Mouse (Mus musculus): Measurements from ENCODE around the gene Sez6. TPM values are rescaled to one million over a fixed set of nuclear protein-coding genes. Genes with fewer than 3 reads are reported as not detected.
A peak's percentile ranks its signal among the peaks of the same experiment; 100 is the strongest.

Gene Sez6
- total RNA-seq (2021): 1 to 10 TPM; 3.9 to 6.0 TPM
- long read RNA-seq, experiment 1, partial matches to known transcripts: 4 of 5 reads
- long read RNA-seq, experiment 1, other reads (novel, unspliced or antisense): 1 of 5 reads
- long read RNA-seq, experiment 2, partial matches to known transcripts: 1 of 1 reads
- long read RNA-seq, experiment 2, other reads (novel, unspliced or antisense): 0 of 1 reads

GRCm38 (mm10) chr11:77930751-77931540, at the start of gene Sez6:
Gene Sez6 (plus strand): TSS chr11:77930800.
- peak; percentile 64 to 74 for DNase-seq (ENCODE audit: low spot score in 2 of 2)

- no peak for DNase-seq (ENCODE audit: low spot score in 2 of 2)
Measured at GRCm38 (mm10) chr11:77884524-77885245, 45.9 kb upstream of the Sez6 start.

GRCm38 (mm10) chr11:77885246-77885575, 45.4 kb upstream of the Sez6 start:
- DNase-seq (ENCODE audit: low spot score in 2 of 2): no peak

GRCm38 (mm10) chr11:77887373-77887960, 43.1 kb upstream of the Sez6 start:
- no peak for DNase-seq (ENCODE audit: low spot score in 2 of 2)

- DNase-seq (ENCODE audit: low spot score in 2 of 2): no peak
Measured at GRCm38 (mm10) chr11:77888846-77889245, 41.8 kb upstream of the Sez6 start.

- DNase-seq (ENCODE audit: low spot score in 2 of 2): no peak
Measured at GRCm38 (mm10) chr11:77889484-77889883, 41.1 kb upstream of the Sez6 start.

GRCm38 (mm10) chr11:77890648-77891258, 39.8 kb upstream of the Sez6 start:
- no peak for DNase-seq (ENCODE audit: low spot score in 2 of 2)

- no peak for DNase-seq (ENCODE audit: low spot score in 2 of 2)
Measured at GRCm38 (mm10) chr11:77892883-77893282, 37.7 kb upstream of the Sez6 start.

GRCm38 (mm10) chr11:77893283-77893682, 37.3 kb upstream of the Sez6 start:
- DNase-seq (ENCODE audit: low spot score in 2 of 2): no peak

GRCm38 (mm10) chr11:77893787-77894718, 36.5 kb upstream of the Sez6 start, which contains the start of gene Pipox:
Gene Pipox (minus strand): TSS chr11:77894096.
- peak; percentile 76 to 91 for DNase-seq (ENCODE audit: low spot score in 2 of 2)

- no peak for DNase-seq (ENCODE audit: low spot score in 2 of 2)
Measured at GRCm38 (mm10) chr11:77894967-77895366, 35.6 kb upstream of the Sez6 start.

- DNase-seq (ENCODE audit: low spot score in 2 of 2): no peak
Measured at GRCm38 (mm10) chr11:77896011-77896410, 34.6 kb upstream of the Sez6 start.

- DNase-seq (ENCODE audit: low spot score in 2 of 2): no peak
Measured at GRCm38 (mm10) chr11:77896480-77896819, 34.1 kb upstream of the Sez6 start.

- DNase-seq (ENCODE audit: low spot score in 2 of 2): no peak
Measured at GRCm38 (mm10) chr11:77896820-77897805, 33.5 kb upstream of the Sez6 start.

- no peak for DNase-seq (ENCODE audit: low spot score in 2 of 2)
Measured at GRCm38 (mm10) chr11:77900187-77900586, 30.4 kb upstream of the Sez6 start.

- no peak for DNase-seq (ENCODE audit: low spot score in 2 of 2)
Measured at GRCm38 (mm10) chr11:77900696-77901095, 29.9 kb upstream of the Sez6 start.

GRCm38 (mm10) chr11:77901366-77901765, 29.2 kb upstream of the Sez6 start:
- no peak for DNase-seq (ENCODE audit: low spot score in 2 of 2)

GRCm38 (mm10) chr11:77901775-77902355, 28.7 kb upstream of the Sez6 start:
- DNase-seq (ENCODE audit: low spot score in 2 of 2): no peak

GRCm38 (mm10) chr11:77903761-77904160, 26.8 kb upstream of the Sez6 start:
- no peak for DNase-seq (ENCODE audit: low spot score in 2 of 2)

All from adrenal gland, postnatal 4 days (tissue).